Mouse (Mus musculus) right cerebral cortex, postnatal 14 days (tissue): ENCODE measurements around the gene Cacul1.
"Not testable (repeated sequence)": the region's sequence is repeated elsewhere in the genome, so short reads cannot be mapped to it uniquely, and the experiment has no call there.

Experiments used
- DNase-seq: peaks from one replicate; pipeline ENCODE4 v3.0.0; 2022

Cacul1 gene

GRCm38 (mm10) chr19:60580582-60581339 is at the start of gene Cacul1:
Gene Cacul1 (minus strand): TSS chr19:60581025.
- DNase-seq = peak; percentile 98

- no peak for DNase-seq
Measured at GRCm38 (mm10) chr19:60619420-60619819, 38.6 kb upstream of the Cacul1 start.

DNA sequence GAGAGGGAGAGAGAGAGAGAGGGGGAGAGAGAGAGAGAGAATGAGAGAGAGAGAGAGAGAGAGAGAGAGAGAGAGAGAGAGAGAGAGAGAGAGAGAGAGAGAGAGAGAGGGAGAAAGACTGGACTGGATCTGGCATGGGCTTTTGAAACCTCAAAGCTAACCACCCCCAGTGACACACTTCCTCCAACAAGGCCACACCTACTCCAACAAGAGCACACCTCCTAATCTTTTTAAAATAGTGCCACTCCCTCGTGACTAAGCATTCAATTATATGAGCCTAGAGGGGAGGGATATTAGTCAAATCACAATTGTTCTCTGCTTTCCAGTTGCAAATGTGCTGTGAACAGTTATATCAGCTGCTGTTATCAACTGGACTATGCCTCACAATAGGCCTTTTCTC is 36.2 kb upstream of the Cacul1 start:
- DNase-seq = no peak

- DNase-seq = peak; percentile 7
Measured at GRCm38 (mm10) chr19:60615470-60616200, 34.8 kb upstream of the Cacul1 start.

GRCm38 (mm10) chr19:60611525-60612215 is 30.8 kb upstream of the Cacul1 start:
- peak; percentile 11 for DNase-seq

DNA sequence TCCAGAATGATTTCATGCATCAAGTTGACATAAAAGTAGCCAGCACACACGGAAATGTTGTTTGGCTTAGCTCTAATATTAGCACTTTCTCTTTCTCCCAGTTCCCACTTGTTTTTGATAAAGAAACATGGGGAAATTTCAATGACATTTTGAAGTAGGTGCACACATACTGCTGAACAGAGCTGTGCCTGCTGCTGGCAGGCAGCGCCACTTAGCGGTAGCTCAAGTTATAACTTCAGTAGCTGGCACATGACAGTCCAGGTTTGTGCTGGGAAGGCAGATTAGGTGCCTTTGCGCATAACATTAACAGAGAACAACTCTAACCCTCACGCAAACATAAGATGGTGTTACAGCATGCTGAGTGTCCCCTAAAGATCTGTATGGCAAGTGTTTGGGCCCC is 27.9 kb upstream of the Cacul1 start:
- peak; percentile 7 for DNase-seq

DNA sequence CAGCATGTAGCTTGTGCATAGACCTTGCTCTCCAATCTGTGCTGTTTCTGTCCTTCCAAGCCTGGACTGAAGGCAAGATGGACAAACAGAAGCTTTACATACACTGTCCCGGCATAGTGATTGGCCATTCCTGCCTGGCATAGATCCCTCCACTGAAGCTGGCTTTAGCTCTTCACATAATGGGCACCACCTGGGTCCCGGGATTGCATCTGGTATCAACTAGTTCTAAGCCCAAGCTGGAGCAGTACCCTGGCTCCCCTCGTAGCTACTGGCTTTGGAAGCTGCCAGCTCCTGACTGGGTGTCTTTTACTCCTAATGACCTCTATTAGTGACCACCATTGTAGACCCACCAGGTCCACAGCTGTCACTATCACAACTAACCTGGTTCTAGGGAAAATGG is 22.8 kb upstream of the Cacul1 start:
- DNase-seq = no peak

GRCm38 (mm10) chr19:60602066-60602465 is 21.2 kb upstream of the Cacul1 start:
- DNase-seq = not testable (repeated sequence)

GRCm38 (mm10) chr19:60598025-60598697 is 17.3 kb upstream of the Cacul1 start:
- DNase-seq = no peak

- DNase-seq = no peak
Measured at GRCm38 (mm10) chr19:60589646-60590045, 8.8 kb upstream of the Cacul1 start.

DNA sequence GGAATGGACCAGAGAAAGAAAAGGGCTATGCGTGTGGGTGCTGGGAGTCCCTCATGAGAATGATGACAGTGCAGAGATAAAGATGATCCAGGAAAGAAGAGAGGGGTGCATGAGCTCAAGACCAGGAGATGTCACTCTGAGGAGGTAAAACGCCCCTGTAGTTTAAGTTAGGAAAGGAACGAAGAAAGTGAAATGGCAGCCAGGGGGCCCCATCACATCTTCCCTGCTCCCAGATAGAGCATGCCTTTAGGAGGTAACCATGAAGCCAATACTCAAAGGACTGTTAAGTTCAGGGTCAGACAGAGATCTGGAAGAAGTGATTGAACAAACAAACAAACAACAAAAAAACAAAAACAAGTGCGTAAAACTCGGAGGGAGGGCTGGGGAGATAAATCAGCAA is 5.8 kb upstream of the Cacul1 start:
- DNase-seq = no peak

- no peak for DNase-seq
Measured at GRCm38 (mm10) chr19:60583201-60583600, 2.4 kb upstream of the Cacul1 start.

GRCm38 (mm10) chr19:60581377-60582290 is 809 bp upstream of the Cacul1 start:
- no peak for DNase-seq

DNA sequence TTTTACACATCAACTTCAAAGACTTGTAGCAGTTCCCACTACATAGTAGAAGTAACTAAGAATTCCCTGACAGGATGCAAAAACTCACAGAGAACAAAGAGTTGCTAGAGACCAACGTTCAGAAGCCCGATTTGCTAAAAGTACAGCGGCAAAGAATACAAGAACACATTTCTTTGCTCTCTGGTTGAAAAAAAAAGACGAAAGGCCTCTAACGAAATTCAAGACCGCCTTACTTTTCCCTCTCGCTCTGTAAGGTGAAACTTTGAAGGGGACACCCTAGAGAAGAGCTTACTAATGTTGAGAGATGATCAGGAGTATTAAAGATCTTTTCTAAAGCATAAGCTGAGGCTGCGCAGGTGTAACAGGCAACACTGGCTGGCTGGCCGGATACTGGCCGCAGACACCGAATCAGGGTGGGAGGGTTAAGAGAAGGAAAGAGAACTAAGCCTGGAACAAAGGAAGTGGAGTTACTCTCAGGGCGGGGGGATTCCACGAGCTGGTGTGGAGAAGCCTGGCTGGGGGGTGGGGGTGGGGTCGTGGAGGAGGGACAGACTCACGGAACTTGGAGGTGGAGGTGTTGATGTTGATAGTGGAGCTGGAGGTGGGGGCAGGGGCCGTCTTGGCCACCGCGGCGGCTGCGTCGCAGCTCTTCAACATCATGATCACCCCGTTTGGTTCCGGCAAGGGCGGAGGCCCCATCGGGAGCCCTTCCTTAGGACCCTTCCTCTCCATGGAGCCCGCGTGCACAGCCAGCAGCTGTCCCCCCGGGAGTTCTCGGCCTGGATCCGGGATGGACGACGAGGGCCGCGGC is 849 bp downstream of the Cacul1 start:
- DNase-seq = peak; percentile 36

DNA sequence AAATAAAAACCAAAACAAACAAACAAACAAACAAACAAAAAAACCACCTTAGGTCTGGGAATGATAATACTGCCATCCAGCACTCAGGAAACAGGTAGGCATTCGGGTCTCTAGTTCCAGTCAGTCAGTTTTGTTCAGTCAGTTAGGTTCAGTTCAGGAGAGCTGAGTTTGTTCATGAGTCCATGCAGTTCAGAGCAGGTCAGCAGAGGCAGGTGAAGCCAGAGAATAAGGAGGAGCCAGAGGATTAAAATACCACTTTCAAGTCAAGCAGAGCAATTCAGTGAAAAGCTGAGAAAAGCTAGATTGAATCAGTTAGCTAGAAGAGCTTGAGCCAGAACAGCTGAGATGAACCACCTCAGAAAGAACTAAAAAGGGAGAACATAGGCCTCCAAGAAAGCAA is 4.1 kb downstream of the Cacul1 start:
- DNase-seq = no peak

DNA sequence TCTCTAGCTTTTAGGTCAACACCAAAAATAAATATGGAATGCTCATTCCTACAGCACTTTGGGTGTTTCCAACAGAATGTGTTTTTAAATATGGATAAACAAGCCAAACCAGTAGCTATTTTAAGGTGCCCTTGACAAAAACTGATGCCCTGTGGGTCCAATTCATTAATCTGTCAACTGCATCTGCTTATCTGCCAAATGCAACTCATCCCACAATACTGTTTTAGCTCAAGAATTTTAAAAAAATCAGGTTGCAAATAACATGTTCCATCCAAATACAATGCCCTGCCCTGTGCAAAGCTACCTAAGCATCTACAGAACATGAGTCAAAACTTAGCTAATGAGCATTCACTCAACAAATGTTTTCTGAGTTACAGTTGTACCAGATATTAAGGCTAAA is 20.3 kb downstream of the Cacul1 start:
- no peak for DNase-seq

GRCm38 (mm10) chr19:60554866-60555438 is 25.9 kb downstream of the Cacul1 start:
- DNase-seq = no peak

DNA sequence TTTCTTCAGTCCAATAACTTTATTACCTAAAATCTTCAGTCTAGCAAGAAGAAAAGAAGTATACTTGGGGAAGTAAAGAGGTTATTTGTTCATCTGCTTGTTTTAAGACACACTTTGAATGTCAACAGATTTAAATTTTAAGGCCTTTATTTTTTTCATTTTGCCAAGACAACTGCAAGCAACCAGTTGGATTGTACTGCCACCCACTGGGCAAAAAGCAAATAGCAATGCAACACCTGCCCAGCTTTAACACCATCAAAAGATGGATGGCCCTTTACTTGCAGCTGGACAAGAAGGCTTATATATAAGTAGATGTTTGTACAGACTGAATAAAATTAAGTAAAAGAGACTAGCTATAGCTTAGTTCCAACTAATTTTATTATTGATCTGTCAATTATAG is 27.3 kb downstream of the Cacul1 start:
- peak; percentile 70 for DNase-seq

GRCm38 (mm10) chr19:60543302-60543701 is 37.5 kb downstream of the Cacul1 start:
- no peak for DNase-seq

- no peak for DNase-seq
Measured at GRCm38 (mm10) chr19:60531897-60532296, 48.9 kb downstream of the Cacul1 start.

DNA sequence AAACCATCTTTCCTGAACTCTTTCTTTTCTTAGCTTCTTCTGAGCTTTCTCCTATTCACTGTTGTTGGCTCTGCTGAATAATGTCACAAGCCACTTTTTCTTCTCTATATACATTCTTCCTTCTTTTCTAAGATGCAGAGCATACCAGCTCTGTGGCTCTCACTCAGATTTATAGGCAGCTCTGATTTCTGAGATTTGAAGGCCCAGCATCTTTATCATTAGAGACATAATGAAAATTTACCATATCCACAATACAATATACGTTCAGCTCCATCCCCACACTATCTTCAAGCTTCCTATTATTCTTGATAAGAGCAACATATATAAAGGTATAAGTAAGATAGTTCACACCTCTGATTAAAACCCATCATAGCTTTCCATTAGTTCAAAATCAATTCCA is 50.7 kb downstream of the Cacul1 start:
- DNase-seq = no peak
